Mouse (Mus musculus): ENCODE measurements around the gene Zp3.

The Zp3 gene

GRCm38 (mm10) chr5:135979904-135980303 lies at the start of gene Zp3:
Gene Zp3 (plus strand): TSS chr5:135980099.
- DNase-seq (ENCODE audit: low read depth, low spot score) = no peak

DNA sequence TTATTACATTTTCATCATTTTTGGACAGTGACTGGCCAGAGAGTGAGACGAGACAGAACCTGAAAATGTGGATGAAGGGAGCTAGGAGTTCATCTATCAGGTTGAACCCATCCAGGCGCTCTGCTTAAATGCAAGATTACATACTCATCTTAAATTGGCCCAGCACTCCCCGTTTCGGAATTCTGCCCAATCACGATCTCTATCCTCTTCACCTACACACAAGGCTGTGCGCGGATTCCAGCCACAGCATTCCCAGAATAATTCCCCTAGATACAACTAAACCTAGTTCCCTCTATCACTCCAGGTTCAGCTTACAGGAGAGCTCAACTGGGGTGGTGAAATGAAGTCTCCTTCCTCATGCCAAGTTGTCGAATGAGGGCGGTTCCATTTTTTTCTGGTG lies 48.4 kb upstream of the Zp3 start:
- no peak for DNase-seq (ENCODE audit: low read depth, low spot score)

- no peak for DNase-seq (ENCODE audit: low read depth, low spot score)
These were observed 47.5 kb upstream of the Zp3 start for GRCm38 (mm10) chr5:135932359-135932758.

GRCm38 (mm10) chr5:135933222-135933899 lies 46.5 kb upstream of the Zp3 start:
- no peak for DNase-seq (ENCODE audit: low read depth, low spot score)

- peak; percentile 40 for DNase-seq (ENCODE audit: low read depth, low spot score)
These were observed 45.9 kb upstream of the Zp3 start for GRCm38 (mm10) chr5:135933900-135934441.

GRCm38 (mm10) chr5:135934481-135935175 lies 45.3 kb upstream of the Zp3 start, which contains the start of gene Ywhag:
Gene Ywhag (minus strand): TSS chr5:135934616.
- DNase-seq (ENCODE audit: low read depth, low spot score) = peak; percentile 93

GRCm38 (mm10) chr5:135935176-135935523 lies 44.7 kb upstream of the Zp3 start:
- no peak for DNase-seq (ENCODE audit: low read depth, low spot score)

GRCm38 (mm10) chr5:135935641-135936190 lies 44.2 kb upstream of the Zp3 start:
- no peak for DNase-seq (ENCODE audit: low read depth, low spot score)

GRCm38 (mm10) chr5:135940587-135940986 lies 39.3 kb upstream of the Zp3 start:
- DNase-seq (ENCODE audit: low read depth, low spot score) = no peak

GRCm38 (mm10) chr5:135942710-135943109 lies 37.2 kb upstream of the Zp3 start:
- no peak for DNase-seq (ENCODE audit: low read depth, low spot score)

DNA sequence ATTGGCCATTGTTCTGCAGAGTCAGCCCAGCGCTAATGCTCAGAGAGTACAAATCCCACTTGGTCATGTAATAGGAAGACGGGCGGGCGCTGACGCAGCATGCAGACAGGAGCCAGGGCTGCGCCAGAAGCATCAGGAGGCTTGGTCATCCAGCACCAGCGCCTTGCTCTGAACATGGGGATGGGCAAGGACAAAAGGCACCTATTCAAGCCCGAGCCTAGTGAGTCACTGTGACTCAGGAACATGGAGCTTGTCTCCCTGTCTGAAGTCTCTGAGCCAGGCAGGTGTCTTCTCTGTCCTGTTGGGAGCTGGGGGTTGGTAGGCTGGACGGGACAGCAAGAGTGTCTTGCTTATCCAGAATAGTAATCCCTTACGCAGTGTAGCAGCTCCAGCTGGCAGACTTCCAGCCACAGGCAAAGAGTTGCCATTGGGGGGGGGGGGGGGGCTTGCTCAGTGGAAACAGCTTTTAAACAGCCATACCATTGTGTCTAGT lies 33.9 kb upstream of the Zp3 start:
- DNase-seq (ENCODE audit: low read depth, low spot score) = no peak

GRCm38 (mm10) chr5:135946621-135947020 lies 33.3 kb upstream of the Zp3 start:
- no peak for DNase-seq (ENCODE audit: low read depth, low spot score)

DNA sequence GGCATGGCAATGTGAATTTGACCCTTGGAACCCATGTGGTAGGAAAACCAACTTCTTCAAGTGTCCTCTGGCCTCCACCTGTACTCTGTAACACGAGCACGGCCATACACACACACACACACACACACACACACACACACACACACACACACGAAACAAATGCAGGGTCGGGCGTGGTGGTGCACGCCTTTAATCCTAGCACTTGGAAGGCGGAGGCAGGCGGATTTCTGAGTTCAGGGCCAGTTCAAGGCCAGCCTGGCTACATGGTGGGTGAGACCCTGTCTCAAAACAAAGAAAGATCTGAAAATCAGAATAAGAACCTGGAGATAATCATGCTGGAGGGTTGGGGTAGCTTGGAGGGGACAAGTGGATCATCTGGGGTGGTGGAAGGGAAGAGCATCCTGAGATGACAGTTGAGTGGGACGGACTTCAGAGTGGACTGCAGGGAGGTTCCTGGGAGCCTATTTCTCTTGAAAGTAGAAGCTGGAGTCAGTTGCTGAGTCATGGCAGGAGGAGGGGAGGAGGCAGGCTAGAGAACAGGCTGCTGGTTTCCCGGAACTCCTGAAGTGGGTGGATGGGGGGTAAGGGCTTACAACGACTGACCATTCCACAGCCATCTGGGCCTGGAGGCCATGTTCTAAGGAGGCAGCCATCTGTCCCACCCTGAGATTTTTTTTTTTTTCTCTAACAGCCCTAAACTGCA lies 29.0 kb upstream of the Zp3 start:
- no peak for DNase-seq (ENCODE audit: low read depth, low spot score)

DNA sequence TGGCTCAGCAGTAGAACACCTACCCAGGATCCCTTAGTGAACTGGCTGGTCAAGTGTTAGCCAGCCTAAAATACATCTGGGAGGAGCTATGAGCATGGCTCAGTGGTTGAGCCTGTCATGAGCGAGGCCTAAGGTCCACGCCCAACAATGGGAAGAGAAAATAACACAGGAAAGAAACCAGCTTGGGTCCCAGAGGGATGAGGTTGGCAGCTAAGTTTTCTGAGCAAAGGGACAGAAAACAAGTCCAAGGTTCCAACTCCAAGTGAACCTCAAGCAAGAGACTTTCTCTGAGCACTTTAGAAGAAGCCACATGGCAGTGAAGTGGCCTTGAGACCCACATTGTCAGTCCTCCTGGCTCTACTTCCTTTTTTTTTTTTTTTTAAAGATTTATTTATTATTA lies 28.2 kb upstream of the Zp3 start:
- DNase-seq (ENCODE audit: low read depth, low spot score) = no peak

- DNase-seq (ENCODE audit: low read depth, low spot score) = no peak
These were observed 27.1 kb upstream of the Zp3 start for GRCm38 (mm10) chr5:135952830-135953229.

- no peak for DNase-seq (ENCODE audit: low read depth, low spot score)
These were observed 23.3 kb upstream of the Zp3 start for GRCm38 (mm10) chr5:135956300-135957206.

- peak; percentile 94 for DNase-seq (ENCODE audit: low read depth, low spot score)
These were observed 22.5 kb upstream of the Zp3 start for GRCm38 (mm10) chr5:135957207-135957974.

GRCm38 (mm10) chr5:135958367-135958766 lies 21.5 kb upstream of the Zp3 start:
- no peak for DNase-seq (ENCODE audit: low read depth, low spot score)

DNA sequence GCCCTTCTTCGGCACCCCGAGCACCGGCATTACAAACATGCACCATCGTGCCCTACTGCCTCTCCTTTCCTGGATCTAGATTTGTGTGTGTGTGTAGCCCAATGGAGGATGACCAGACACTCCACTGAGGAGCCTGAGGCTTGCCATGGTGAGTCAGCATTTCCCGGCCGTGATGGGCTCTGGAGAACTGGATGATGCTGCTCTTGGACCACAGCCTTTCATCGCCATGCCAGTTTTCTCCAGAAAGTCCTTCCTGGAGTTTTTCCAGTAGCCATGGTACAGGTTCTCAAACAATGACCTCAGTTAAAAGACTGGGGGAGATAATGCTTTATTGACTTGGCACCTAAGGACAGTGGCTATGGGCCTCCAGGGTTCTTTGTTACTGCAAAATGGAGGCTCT lies 20.0 kb upstream of the Zp3 start:
- no peak for DNase-seq (ENCODE audit: low read depth, low spot score)
